Mouse (Mus musculus) limb, embryonic 11.5 days (tissue): ENCODE data around the gene Tsc2. TPM values are rescaled to one million over a fixed set of nuclear protein-coding genes. Genes with fewer than 3 reads are reported as not detected.

ENCODE experiments used
- ATAC-seq: fragments of 200-750 bp; cut with Nextera tagmentation; 2 replicates; pipeline ENCODE4 v1.8.0; 2017; ENCODE audit warnings: low read depth; ENCODE audit not compliant: insufficient number of reproducible peaks, low FRiP score, low TSS enrichment
- DNase-seq: peaks from one replicate; pipeline ENCODE4 v3.0.0-alpha.2; 2015; ENCODE audit warnings: low spot score
- H3K27ac ChIP-seq: fragments of 300-500 bp; sonication (generic); replicated peaks from 2 replicates; pipeline ENCODE4 v1.5.1; 2014; ENCODE audit warnings: low read depth, mild to moderate bottlenecking, low read length
- H3K27me3 ChIP-seq: fragments of 300-500 bp; sonication (generic); 2 replicates; pipeline ENCODE4 v1.6.1; 2014; ENCODE audit warnings: mild to moderate bottlenecking, low read length, mixed read lengths; ENCODE audit not compliant: control insufficient read depth, insufficient read depth
- H3K36me3 ChIP-seq: fragments of 300-500 bp; sonication (generic); 2 replicates; pipeline ENCODE4 v1.6.1; 2014; ENCODE audit warnings: mild to moderate bottlenecking, low read length, moderate library complexity, mixed read lengths; ENCODE audit not compliant: control insufficient read depth, insufficient read depth
- H3K4me1 ChIP-seq: fragments of 300-500 bp; sonication (generic); 2 replicates; pipeline ENCODE4 v1.6.1; 2014; ENCODE audit warnings: low read length, mixed read lengths; ENCODE audit not compliant: control insufficient read depth, insufficient read depth
- H3K4me2 ChIP-seq: fragments of 300-500 bp; sonication (generic); 2 replicates; pipeline ENCODE4 v1.6.1; 2014; ENCODE audit warnings: low read depth, mild to moderate bottlenecking, moderate library complexity; ENCODE audit not compliant: severe bottlenecking
- H3K4me3 ChIP-seq: fragments of 300-500 bp; sonication (generic); 2 replicates; pipeline ENCODE4 v1.5.1; 2014; ENCODE audit warnings: low read depth, low read length
- H3K9ac ChIP-seq: fragments of 300-500 bp; sonication (generic); 2 replicates; pipeline ENCODE4 v1.6.1; 2014; ENCODE audit warnings: mild to moderate bottlenecking, low read length
- H3K9me3 ChIP-seq: fragments of 300-500 bp; sonication (generic); 2 replicates; pipeline ENCODE4 v1.6.1; 2016; ENCODE audit warnings: low read length; ENCODE audit not compliant: control insufficient read depth
- WGBS: fragments of 180-500 bp; shearing (Covaris S2); extraction: QIAGEN DNeasy Blood & Tissue Kit; methylation state at CpG from one replicate; pipeline ENCODE4 v1.1.7; 2014; 5-methylcytosine and 5-hydroxymethylcytosine counted together
- polyA plus RNA-seq: library from polyadenylated mRNA; unstranded; fragments of >200 nt; fragmentation: Nextera tagmentation; extraction: Ambion mirVana; gene quantifications from 2 replicates; pipeline ENCODE4 v1.2.1, GENCODE M21; 2014

Gene Tsc2
- polyA plus RNA-seq, 1 experiment from 2014 or later: 62.7 TPM

DNA sequence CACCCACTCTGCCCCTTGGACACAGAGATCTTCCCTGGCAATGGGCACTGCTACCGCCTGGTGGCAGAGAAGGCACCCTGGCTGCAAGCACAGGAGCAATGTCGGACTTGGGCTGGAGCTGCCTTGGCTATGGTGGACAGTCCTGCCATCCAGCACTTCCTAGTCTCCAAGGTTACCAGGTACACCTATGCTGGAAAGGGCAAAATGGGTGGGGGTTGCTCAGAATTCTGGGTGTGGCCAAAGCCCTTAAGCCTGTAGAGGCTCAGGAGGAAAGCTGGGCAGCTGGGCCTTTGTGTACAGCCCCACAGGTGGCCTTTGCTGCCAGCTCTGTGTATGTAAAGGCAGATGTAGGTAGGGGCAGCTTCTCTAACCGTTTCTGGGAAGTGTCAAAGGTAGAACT is 66.6 kb downstream of the Tsc2 start:
- H3K36me3 ChIP-seq: peaks cover 12% of the 10 kb centered on the region
- no peaks in the 10 kb centered on the region for H3K9me3 ChIP-seq
- H3K27me3 ChIP-seq: no peaks in the 10 kb centered on the region
- no peak overlapping the region for H3K9ac ChIP-seq
- no peak overlapping the region for H3K27ac ChIP-seq
- H3K4me3 ChIP-seq: no peak overlapping the region
- DNase-seq: no peak
- H3K4me2 ChIP-seq: no peak overlapping the region
- ATAC-seq: no peak
- WGBS: 90% methylated on average over 3 of the region's 3 CpGs
- H3K4me1 ChIP-seq: no peaks in the 10 kb centered on the region

DNA sequence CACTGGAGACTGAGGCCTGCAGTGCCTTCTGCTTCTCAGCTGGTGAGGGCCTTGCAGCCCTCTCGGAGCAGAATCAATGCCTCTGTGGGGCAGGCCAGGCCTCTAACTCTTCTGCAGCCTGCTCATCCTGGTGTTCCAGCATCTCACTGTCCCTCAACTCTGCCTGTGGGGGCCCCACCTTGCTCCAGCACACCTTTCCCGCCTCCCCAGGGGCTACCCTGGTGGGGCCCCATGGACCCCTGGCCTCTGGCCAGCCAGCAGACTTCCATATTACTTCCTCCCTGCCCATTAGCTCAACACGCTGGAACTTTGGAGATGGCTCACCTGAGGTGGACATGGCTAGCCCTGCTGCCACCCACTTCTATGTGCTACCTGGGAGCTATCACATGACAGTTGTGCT is 67.3 kb downstream of the Tsc2 start:
- Histone ChIP-seq H3K4me3 (no peak overlapping the region), H3K9me3 (no peaks in the 10 kb centered on the region), H3K4me2 (no peak overlapping the region), H3K27ac (no peak overlapping the region), H3K4me1 (no peaks in the 10 kb centered on the region), H3K27me3 (no peaks in the 10 kb centered on the region), H3K9ac (no peak overlapping the region), H3K36me3 (peaks cover 12% of the 10 kb centered on the region)
- ATAC-seq: no peak
- WGBS: 87% methylated on average over 3 of the region's 3 CpGs
- DNase-seq: no peak

DNA sequence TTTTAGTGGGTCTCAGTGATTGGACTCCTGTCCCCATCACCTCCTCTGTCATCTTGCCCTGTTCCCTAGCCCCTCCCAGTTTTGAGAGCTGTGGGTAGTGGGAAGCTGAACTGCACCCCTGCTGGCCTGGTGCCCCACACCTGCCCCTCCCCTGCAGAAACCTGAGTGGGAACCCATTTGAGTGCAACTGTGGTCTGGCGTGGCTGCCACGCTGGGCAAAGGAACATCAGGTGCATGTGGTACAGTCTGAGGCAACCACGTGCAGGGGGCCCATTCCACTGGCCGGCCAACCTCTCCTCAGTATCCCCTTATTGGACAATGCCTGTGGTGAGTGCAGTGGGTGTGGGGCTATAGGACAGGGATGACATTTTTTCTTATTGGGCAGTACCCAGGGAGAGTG is 68.0 kb downstream of the Tsc2 start:
- Histone ChIP-seq H3K27me3 (no peaks in the 10 kb centered on the region), H3K4me2 (no peak overlapping the region), H3K4me3 (no peak overlapping the region), H3K27ac (no peak overlapping the region), H3K9ac (no peak overlapping the region), H3K36me3 (peaks cover 12% of the 10 kb centered on the region), H3K9me3 (no peaks in the 10 kb centered on the region), H3K4me1 (peaks cover 1% of the 10 kb centered on the region; the same call in 1 of the 2 replicates)
- ATAC-seq (no peak), DNase-seq (no peak)
- 90% methylated on average over 4 of the region's 4 CpGs for WGBS

- WGBS: 83% methylated on average over 5 of the region's 5 CpGs
- Histone ChIP-seq H3K4me3 (no peak overlapping the region), H3K4me1 (peaks cover 9% of the 10 kb centered on the region), H3K27ac (no peak overlapping the region), H3K27me3 (no peaks in the 10 kb centered on the region), H3K9ac (no peak overlapping the region), H3K36me3 (peaks cover 7% of the 10 kb centered on the region), H3K9me3 (no peaks in the 10 kb centered on the region), H3K4me2 (no peak overlapping the region)
- ATAC-seq (no peak), DNase-seq (no peak)
Observed at GRCm38 (mm10) chr17:24563638-24564037, 68.8 kb downstream of the Tsc2 start.

GRCm38 (mm10) chr17:24561592-24561991 is 70.8 kb downstream of the Tsc2 start:
- no peak overlapping the region for H3K4me2 ChIP-seq
- 94% methylated on average over 2 of the region's 2 CpGs for WGBS
- H3K27ac ChIP-seq: no peak overlapping the region
- H3K27me3 ChIP-seq: no peaks in the 10 kb centered on the region
- no peak overlapping the region for H3K4me3 ChIP-seq
- H3K9ac ChIP-seq: no peak overlapping the region
- DNase-seq: no peak
- peaks cover 5% of the 10 kb centered on the region; the same call in 1 of the 2 replicates for H3K36me3 ChIP-seq
- H3K4me1 ChIP-seq: peaks cover 15% of the 10 kb centered on the region
- no peak for ATAC-seq
- H3K9me3 ChIP-seq: no peaks in the 10 kb centered on the region

- H3K4me1 ChIP-seq: peaks cover 15% of the 10 kb centered on the region
- no peak overlapping the region for H3K9ac ChIP-seq
- WGBS: 90% methylated on average over 5 of the region's 5 CpGs
- H3K27me3 ChIP-seq: no peaks in the 10 kb centered on the region
- ATAC-seq (no peak), DNase-seq (no peak)
- H3K36me3 ChIP-seq: peaks cover 5% of the 10 kb centered on the region; the same call in 1 of the 2 replicates
- no peak overlapping the region for H3K4me3 ChIP-seq
- no peak overlapping the region for H3K4me2 ChIP-seq
- H3K27ac ChIP-seq: no peak overlapping the region
- H3K9me3 ChIP-seq: no peaks in the 10 kb centered on the region
Observed at GRCm38 (mm10) chr17:24560301-24561028, 72.0 kb downstream of the Tsc2 start.

DNA sequence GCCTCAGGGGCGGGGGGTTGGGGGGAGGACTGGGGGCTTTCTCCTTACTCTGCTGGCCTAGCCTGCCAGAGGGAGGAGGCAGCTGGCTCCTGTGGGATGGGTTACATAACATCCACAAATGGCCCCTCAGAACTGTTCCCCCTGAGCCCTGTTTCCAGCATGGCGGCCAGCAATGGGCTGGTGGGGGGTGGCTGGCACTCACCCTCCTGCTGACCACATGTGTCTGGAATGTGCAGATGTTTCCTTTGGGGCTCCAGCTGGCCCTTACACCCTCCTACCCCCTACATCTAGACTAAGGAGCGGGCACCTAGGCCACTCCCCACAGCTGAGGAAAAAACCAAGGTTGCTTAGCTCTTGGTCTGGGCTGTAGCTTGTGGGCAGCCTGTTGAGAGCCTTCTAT is 73.3 kb downstream of the Tsc2 start:
- ATAC-seq (0 out of 2 replicates have a peak, but pooled peaks have one; percentile 45), DNase-seq (peak; percentile 36)
- H3K9me3 ChIP-seq: no peaks in the 10 kb centered on the region
- 0 out of 2 replicates have a peak overlapping the region, but pooled peaks have one; percentile 8 for H3K4me2 ChIP-seq
- H3K36me3 ChIP-seq: no peaks in the 10 kb centered on the region; the same call in 1 of the 2 replicates
- WGBS: 53% methylated on average over 3 of the region's 3 CpGs
- H3K9ac ChIP-seq: no peak overlapping the region
- H3K27me3 ChIP-seq: no peaks in the 10 kb centered on the region
- H3K4me1 ChIP-seq: peaks cover 15% of the 10 kb centered on the region
- H3K27ac ChIP-seq: peak overlapping the region; percentile 63
- no peak overlapping the region for H3K4me3 ChIP-seq

DNA sequence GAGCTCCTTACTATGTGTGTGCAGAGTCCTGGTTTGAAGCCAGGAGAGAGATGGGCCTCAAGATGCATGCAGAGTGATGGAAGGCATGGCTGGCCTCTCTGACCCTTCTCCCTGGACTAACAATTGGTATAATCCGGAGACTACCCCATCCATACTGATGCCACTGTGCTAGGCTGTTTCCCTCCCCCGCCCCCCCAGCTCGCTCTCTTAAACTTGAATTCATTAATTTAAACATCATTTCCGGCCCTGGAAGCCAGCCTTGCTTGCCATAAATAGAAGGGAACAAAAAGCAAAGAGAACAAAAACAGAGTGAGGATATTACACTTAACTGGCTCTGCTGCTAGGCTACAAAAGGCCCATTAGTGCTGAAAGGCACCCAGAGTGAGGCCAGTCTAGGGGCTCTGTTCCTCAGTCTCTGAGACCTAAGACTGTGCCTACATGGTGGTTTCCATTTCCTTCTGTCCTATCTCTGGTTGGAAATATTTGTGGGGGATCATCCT is 73.8 kb downstream of the Tsc2 start:
- Histone ChIP-seq H3K9me3 (no peaks in the 10 kb centered on the region), H3K4me3 (no peak overlapping the region), H3K36me3 (no peaks in the 10 kb centered on the region; the same call in 1 of the 2 replicates), H3K27ac (peak overlapping the region; percentile 63), H3K9ac (no peak overlapping the region), H3K27me3 (no peaks in the 10 kb centered on the region), H3K4me2 (0 out of 2 replicates have a peak overlapping the region, but pooled peaks have one; percentile 8), H3K4me1 (peaks cover 15% of the 10 kb centered on the region)
- ATAC-seq (no peak), DNase-seq (no peak)
- WGBS: 60% methylated on average over 4 of the region's 4 CpGs
